Mouse (Mus musculus): ENCODE results near the gene Gm36864.

The Gm36864 gene

DNA sequence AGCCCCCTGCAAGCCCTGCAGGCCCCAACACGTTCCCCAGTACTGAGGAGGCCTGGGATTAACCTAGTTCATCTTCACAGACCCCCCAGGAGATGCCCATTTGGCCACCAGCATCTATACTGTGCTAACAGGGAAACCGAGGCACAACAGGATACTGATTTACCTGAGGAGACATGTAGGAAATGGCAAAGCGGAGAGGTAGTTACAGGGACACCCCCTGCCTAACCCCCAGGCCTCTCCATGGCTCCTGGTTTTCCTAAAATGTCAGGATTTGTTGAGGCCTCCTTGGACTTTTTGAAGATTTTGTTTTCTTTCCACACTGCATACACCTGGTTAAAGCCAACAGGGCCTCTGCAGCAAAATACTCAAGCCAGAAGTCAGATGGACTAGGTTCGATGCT lies 21.3 kb downstream of the Gm36864 start, which contains the start of gene Acp4:
TSS of gene Acp4 (minus strand) at position 101 of the 400 bp plus-strand sequence.
- no peak for DNase-seq (ENCODE audit: low read depth)

DNA sequence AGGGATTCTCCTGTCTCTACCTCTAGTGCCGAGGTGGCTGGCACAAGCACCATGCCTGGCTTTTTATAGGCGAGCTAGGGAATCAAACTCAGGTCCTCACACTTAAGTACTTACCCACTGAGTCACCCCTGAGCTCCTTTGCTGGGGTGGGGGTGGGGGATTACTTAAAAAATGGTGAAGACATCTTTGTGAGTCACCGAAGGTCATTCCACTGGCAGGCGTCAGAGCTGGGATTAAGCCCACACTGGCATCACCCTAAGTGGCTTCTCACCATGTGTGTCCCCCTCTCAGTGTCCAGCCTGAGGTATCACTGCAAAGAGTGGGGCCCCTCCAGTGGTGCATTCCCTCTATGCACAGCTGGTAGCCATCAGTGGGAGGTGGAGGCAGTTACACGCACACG lies 24.4 kb downstream of the Gm36864 start:
- no peak for DNase-seq (ENCODE audit: low read depth)

DNA sequence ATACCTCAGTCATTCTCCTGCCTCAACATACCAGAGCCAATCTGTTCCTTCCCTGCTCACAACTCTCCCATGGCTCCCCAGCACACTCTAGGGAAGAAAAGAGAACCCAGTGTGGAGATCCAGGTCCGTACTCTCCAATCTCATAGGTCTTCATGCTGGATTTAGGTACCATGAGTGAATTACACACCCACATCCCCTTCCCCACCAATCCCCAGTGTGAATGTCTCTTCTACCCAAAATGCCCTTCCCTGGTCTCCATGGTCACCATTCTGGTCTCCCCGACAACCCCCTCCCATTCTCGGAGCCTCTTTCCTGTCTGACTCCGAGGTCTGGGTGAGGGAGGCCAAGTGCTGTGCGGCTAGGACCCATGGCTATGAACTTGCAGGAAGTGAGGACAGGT lies 25.2 kb downstream of the Gm36864 start, which contains the start of gene Gm15517:
TSS of gene Gm15517 (plus strand) at position 301 of the 400 bp plus-strand sequence.
- DNase-seq (ENCODE audit: low read depth) = no peak

DNA sequence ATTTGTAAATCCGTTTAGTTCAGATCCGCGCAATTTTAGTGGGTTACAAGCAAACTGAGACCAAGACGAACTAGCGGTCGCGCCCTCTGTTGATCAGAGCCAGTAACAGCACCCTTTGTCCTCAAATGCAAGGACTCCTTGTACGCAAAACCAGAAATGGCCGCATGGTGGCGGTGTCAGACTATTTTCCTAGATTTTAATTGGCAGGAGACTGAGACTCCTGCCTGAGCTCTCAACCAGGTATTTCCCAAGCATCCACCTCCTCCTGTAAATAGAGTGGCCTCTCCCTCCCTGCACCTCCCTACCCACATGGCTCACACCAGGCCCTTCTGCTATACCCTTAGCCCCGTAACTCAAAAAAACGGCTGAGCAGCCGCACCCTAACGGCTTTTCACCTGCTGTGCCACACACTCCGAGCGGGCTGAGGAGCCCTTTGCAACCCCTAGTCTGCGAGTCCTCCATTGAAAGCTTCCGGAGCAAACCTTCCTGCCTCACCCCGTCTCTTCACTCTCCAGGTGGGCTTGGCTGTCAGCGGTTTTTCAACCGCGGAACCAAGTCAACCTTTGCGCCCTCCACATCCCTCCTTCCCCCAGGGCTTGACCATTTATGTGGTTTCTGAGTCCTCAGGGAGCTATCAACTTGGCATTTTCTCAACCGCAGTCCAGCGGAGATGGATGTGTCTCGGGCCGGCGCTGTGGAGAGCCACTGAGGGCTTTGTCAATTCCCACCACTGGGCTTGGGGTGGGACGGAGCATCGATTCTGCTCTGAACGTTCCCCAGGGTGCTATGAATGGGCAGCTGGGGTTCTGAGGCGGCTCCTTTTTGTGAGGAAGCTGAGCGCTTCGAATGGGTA lies 27.0 kb downstream of the Gm36864 start:
- peak; percentile 96 for DNase-seq (ENCODE audit: low read depth)

DNA sequence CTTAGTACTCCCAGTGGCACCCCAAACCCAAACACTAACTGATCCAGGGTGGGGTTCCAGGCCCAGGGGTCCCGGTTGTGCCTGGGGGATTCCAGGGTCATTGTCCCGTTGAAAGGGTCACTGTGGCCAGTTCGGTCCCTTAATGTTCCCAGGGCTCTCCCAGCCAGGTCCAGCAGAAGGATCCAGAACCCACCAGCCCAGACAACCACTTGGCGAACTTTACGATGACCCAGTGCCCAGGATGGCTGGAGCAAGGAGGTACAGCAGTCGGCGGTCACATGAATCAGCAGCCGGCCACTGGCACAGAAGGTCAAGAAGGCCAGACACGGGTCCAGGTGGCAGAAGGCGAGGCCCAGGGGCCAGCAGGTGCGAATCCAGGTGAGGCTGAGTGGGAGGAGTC lies 32.1 kb downstream of the Gm36864 start:
- DNase-seq (ENCODE audit: low read depth) = no peak

DNA sequence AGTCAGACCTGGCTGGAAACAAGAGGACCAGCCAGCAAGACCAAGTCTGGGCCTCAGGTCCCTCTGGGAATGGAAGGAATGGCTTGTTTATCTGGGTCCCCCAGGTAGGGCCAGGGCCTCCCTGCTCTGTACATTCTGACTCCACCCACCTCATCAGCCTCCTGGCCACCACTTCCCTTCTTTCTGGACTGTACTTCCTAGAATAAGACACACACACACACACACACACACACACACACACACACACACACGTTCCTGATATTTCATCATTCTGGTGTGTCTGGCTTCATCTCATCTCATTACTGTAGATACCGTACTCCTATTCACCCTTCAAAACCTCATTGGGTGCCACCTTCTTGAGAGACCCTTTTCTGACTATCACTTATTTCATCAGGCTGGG lies 33.4 kb downstream of the Gm36864 start:
- DNase-seq (ENCODE audit: low read depth) = no peak

DNA sequence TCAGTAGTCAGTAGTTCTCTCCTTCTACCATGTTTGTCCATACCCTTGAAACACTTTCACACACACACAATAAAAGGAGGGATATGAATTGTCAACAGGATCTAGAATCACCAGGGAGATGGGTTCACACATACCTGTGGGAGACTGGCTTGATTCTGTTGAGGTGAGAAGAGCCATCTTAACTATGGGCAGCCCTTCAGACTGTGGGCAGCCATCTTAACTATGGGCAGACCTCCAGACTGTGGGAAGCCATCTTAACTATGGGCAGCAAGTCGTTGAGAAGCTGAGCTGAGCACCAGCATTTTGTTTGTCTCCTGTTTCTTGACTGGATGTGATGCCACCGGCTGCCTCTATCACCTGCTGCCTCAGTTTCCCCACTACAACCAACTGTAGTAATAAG lies 35.3 kb downstream of the Gm36864 start:
- DNase-seq (ENCODE audit: low read depth) = peak; percentile 31

DNA sequence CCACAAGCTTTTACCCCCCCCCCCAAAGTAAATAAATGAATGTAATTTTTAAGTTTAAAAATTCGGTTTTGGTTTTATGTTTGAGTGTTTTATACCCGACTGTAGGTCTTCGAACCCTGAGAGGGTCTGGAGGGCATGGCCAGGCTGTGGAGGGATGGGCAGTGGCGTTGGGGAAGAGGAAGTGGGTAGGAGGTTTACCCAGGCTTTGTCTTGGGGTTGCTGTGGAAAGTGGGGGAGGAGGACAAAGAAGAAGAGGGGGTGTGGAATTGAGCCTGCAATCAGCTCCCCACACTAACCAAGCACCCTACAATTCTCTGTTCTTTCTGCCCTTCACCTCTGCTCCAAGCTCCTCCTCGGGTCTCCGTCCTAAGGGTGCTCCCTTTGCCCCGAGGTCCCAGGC lies 36.6 kb downstream of the Gm36864 start:
- DNase-seq (ENCODE audit: low read depth) = no peak

DNA sequence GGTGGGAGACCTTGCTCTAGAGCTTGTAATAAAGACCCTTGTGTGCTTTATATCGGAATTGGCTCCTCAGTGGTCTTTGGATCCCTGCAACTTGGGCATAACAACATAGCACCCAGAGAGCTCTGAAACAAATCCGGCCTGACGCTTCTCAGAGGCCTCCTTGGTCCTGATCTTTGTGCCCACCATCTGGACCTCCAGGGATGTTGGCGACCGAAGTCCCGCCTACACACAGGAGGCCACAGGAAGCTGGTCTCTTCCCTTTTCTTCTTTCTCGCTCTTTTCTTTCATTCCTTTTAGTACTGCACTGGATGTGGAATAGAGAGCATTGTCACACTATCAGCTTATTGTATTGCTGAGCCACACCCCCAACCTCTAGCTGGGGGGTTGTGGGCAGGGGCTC lies 37.5 kb downstream of the Gm36864 start:
- no peak for DNase-seq (ENCODE audit: low read depth)

DNA sequence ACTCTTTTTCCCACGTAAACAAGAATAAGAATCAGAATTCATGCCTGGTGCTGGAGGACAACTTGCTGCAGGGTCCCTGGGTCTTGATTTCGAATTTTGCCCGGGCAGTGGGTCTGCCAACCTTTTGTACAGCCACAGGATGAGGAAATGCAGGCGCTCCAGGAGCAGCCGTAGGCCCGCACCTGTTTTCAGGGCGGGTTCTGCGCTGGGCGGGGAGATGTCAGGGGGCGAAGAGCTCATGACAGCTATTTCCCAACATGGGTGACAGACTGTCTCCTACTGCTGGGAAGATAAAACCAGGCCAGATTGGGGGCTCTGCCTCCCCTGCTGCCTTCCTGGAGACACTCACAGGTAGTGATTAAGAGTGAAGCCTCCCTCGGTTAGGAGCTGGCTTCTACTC lies 38.1 kb downstream of the Gm36864 start:
- no peak for DNase-seq (ENCODE audit: low read depth)

DNA sequence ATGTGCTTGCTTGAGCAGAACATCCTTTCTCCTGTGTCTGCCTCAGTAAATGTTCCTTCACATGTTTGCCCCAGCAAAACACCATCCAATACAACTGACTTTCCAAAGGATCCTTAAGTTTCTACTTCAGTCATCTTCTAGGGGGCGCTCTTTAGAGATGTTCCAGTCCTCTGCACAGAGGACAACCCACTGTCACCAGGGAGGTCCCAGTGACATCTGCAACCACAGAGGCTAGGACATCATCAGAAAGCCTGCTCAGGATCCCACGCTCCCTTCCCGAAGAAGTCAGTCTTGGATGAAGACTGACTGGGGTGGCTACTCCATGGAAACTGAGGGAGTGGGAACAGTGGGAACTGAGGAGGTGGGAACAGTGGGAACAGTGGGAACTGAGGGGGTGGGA lies 39.6 kb downstream of the Gm36864 start:
- no peak for DNase-seq (ENCODE audit: low read depth)

DNA sequence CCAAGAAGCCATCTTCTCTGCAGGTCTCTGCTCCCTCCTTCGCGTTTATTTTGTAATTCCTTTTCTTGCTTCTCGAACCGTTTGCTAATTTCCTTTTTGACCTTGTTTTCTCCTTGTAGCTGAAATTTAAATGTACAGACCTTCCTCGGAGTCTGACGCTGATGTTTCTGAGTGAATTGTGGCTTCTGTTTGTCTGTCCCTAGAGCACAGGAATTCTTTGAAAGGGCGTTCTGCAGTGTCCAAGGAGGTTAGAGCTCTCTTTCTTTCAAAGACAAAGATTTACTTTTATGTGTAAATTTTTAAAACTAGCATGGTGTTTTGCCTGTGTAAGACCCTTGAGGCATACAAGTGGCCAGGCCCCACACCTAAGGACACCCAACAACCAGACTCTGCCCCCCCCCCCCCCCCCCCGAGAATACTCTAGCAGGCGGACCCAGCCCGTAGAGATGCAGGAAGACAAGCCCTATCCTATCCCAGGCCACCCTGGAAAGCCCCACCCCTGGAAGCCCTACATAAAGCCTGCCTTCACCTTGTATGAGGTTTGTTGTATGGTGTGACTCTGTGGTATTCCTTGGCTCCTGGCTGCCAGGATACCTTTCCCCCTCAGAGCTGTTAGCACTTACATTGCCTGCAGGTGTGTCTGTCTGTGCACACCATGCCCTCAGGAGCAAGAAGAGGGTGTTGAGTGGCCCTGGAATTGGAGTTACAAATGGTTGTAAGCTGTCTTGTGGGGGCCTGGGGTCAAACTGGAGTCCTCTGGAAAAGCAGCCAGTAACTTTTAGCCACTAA lies 40.7 kb downstream of the Gm36864 start:
- no peak for DNase-seq (ENCODE audit: low read depth)

DNA sequence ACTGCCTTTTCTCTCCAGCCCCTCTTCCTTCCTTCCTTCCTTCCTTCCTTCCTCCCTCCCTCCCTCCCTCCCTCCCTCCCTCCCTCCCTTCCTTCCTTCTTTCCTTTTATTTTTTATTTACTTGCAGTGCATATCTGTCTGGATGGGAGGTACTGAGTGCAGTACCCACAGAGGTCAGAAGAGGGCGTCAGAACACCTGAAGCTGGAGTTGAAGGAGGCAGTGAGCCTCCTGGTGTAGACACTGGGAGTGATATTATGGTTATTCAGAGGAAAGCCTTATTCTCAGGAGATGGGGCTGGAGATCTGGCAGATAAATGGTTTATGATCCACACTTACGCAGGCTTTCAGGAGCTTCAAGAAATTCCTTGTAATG lies 41.3 kb downstream of the Gm36864 start:
- peak; percentile 49 for DNase-seq (ENCODE audit: low read depth)

DNA sequence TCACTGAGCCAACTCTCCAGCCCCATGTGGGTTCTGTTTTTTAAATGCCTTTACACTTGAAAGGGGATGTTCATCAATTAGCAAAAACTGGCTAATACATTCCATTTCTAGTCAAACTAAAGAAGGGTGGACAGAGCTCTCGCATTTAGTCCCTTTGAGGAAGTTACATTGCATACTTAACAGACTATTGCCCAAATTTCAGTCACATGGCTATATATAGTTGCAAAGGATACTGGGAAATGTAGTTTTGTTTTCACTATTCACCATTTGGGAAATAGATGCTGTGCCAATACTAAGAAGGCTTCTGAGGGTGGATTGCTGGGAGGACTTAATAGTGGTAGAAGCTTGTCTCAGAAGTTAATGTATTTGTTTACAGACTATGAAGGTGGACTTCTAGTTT lies 45.0 kb downstream of the Gm36864 start:
- DNase-seq (ENCODE audit: low read depth) = no peak

DNA sequence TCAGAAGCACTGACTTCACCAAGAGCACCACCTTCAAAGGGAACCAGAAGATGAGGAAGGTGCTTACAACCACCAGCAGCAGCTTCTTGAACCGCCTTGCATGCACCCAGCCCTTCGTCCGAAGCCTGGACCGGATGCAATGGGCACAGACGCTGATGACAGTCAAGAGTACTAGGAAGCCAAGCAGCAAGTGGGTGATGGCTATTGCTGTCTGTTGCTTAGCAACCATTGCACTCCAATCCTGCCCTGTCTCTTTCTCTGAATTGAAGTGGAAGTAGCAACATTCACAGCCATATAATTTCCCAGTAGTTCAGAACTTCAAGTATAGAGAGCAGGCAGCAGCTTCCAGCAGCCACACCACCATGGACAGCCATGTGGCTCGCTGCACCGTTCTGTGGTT lies 45.6 kb downstream of the Gm36864 start:
- DNase-seq (ENCODE audit: low read depth) = no peak

DNA sequence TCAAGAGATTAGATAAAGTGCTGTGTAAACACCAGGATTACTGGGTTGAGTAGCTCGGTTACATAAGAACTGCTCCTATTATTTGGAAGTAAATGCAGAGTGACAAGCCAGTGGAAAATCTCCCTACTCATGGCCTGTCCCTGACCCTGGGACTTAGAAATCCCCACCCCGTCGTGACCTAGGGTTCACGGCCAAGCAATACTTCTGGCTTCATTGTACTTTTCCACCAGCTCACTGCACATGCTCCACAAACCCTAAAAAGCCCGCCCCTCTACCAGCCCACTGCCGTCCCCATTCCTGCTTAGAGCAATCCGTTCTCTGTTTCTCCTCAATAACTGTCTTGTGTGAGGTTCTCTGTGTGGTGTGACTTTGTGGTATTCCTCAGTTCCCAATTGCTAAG lies 51.8 kb downstream of the Gm36864 start:
- DNase-seq (ENCODE audit: low read depth) = no peak

DNA sequence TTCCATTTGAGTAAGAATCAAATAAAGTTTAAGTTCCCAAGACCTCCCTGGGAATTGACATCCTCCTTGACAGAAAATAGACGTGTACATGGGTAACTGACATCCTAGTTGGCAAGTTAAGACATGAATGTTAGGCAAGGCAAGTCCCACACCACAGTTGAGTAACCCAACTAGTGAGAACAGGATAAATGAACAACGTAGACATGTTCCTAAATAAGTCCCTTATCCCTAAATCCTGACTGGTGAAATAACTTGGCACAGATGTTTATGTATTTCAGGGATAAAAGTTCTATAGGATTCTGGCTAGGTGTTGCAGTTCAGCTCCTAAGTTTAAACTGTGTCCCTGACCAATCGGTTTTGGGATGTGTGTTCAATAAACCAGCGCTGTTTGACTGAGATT lies 55.0 kb downstream of the Gm36864 start:
- no peak for DNase-seq (ENCODE audit: low read depth)

DNA sequence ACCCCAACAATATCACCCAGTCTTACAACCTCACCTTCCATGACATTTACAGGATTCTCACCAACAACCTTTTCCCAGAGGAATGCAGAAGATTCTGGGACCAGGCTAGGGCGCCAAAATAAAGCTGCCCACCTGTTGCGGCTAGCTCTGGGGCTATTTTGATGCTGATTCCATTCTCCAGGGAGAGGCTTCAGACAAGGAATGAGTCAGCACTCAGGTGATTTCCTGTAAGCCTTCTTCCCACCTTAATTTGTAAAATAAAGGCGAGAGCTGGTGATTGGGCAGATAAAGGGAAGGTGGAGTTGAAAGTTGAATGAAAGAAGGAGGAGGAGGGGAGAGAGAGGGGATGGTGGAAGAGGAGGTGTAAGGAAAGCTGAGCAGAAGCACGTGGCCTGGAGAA lies 55.4 kb downstream of the Gm36864 start:
- DNase-seq (ENCODE audit: low read depth) = no peak

All from naive thymus-derived CD4-positive, alpha-beta T cell, adult 2 months (primary cell).